Mouse (Mus musculus) A20 (cell line): ENCODE measurements around the gene Padi6.

ENCODE experiments used
- DNase-seq: peaks from one replicate; pipeline ENCODE4 v3.0.0-alpha.2; 2011; ENCODE audit warnings: low read depth, low spot score

Padi6 gene

DNA sequence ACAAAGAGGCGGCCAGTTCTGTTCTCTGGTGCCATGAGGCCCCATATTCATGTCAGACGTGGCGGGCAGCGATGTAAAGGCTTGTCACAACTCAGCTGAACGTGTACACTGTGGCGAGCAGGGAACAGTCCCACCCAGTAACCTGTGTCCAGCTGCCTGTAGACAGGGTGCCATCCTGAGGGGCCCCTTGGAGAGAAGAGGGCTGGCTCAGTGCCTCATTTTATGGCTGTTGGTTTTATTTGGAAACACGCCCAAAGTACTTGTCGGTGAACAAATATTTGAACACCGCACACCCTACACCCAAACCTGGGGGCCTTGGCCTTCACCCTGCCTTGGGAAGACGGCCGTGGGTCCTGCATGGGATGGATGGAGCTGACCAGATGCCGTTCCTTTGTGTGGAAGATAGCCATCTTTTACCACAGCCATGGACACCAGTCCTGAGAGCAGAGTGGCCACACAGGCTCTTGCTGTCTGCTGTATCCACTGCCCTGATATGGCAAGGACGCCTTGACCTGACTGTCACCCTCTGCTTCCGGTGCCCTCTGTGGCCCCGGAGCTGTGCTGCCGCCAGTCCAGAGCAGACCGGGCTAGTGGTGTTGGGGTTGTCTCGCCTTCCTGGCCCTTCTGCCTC lies 34.0 kb downstream of the Padi6 start:
- DNase-seq, result no peak

DNA sequence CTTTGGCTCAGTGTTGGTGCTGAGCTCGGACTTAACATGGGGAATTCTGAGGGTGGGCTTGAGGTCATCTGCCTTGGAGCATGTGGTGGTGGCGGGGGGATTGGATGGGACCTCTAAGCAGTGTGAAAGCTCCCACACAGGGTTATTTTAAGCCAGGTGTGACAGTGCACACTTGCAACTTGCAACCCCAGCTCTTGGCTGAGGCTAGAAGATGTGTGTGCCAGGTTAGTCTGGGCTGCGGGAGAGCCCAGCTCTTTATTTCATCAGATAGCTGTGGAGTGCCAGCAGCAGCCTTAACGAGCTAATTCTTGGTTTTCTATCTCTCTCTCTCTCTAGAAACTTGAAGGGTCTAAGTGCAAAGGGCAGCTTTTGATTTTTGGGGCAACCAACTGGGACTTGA lies 34.8 kb downstream of the Padi6 start:
- DNase-seq, result no peak

DNA sequence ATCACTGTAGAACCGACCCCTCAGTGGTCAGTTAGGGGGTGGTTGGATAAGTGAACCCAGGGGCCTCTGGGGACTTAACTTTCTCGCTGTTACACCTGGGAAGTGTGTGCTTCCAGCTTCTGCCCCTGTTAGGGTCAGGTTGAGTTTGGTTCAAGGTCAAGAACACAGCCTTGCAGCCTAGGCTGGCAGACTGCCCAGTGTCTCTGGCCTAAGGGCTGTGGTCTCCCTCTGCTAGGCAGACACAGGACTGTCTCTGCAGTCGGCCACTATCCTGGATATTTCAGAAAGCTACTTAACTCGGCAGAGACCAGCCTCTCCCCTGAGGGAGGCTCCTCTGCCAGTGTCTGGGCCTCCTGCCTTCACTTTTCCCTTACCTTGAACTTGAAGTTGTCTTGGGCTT lies 38.3 kb downstream of the Padi6 start:
- DNase-seq, result no peak

GRCm38 (mm10) chr4:140703636-140704035 lies 38.8 kb downstream of the Padi6 start:
- DNase-seq, result no peak

DNA sequence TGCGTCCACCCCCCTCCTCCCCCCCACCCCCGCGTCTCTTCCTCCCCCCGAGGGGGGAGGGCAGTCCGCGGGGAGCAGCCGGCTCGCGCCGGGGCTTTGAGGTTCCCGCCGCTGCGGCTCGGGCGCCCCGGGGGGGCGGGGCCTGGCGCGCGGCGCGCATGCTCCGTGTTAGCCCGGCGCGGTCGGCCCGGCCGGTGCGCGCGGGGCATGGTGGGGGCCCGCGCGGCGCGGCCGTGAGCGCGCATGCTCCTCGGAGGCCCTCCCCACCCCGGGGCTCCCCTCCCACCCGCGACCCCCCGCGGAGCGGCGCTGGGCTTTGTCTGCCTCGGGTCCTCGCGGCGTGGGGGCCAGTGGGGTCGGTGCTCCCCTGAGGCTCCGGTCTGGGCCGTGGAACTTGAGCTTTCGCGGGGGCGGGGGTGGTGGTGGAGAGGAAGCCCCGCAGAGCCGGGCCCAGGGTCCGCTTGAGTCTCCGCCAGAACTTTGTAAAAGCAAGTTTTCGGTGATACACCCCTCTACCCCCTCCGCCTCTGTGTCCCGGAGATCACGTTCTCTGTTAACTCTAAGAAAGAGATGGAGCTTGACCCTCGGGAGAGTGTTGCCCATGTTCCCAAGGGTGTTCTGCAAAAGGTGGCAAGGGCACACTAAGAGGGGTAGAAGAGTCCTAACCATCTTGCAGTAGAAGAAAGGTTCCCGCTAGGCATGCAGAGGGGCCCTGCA lies 39.7 kb downstream of the Padi6 start:
- peak; percentile 87 for DNase-seq

- no peak for DNase-seq
Observed at GRCm38 (mm10) chr4:140701716-140702561, 40.5 kb downstream of the Padi6 start.

DNA sequence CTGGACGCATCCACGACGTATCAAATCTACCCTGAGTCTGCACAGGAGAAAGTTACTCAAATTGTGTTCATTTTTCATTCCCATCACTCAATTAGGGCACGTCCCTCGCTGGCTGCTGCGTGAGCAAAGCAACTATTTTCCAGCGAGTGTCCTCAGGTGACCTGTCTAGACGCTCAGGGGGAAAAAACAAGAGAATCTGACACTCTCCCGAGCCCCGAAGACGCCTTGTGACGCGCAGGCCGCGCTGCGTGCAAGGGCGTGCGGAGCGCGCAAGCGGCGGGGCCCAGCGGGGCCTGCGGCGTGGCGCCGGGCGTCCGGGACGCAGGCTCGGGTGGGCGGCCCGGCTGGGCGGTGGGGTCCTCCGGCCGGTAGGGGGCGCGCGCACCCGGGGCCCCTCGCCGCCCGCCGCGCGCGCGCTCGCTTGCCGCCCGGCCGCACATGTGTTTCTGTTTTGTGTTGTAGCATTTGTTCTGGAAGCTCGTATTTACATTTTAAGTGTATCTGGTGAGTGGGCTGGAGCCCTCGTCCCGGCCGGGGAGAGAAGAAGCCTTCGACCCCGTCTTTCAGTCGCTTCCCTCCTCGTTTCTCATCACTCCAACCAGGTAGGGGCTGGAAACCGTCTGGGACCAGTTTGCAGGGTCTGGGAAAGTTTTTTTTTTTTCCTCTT lies 41.3 kb downstream of the Padi6 start:
- DNase-seq, result peak; percentile 88

GRCm38 (mm10) chr4:140700269-140701018 lies 42.0 kb downstream of the Padi6 start, which contains the start of gene Rcc2:
Rcc2 (plus strand) TSS chr4:140700541.
- DNase-seq, result peak; percentile 83

GRCm38 (mm10) chr4:140699441-140700127 lies 42.9 kb downstream of the Padi6 start:
- DNase-seq, result peak; percentile 92

GRCm38 (mm10) chr4:140695675-140696585 lies 46.5 kb downstream of the Padi6 start:
- DNase-seq, result no peak

- no peak for DNase-seq
Observed at GRCm38 (mm10) chr4:140695146-140695545, 47.3 kb downstream of the Padi6 start.

- DNase-seq, result no peak
Observed at GRCm38 (mm10) chr4:140694551-140695060, 47.8 kb downstream of the Padi6 start.

- DNase-seq, result no peak
Observed at GRCm38 (mm10) chr4:140693513-140693912, 48.9 kb downstream of the Padi6 start.

DNA sequence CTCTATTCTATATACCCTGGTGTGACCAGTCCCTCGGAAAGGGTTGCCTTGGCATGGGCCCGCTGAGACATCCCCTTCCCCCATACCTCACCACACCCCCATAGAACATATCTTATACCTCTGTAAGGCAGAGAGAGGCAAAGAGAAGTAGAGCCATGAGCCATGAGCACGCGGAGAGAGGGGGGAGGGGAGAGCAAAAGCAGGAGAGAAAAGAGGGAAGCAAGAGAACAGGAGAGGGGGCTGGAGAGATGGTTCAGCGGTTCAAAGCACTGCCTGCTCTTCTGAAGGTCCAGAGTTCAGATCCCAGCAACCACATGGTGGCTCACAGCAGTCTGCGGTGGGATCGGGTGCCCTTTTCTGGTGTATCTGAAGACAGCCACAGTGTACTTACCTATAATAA lies 51.0 kb downstream of the Padi6 start:
- DNase-seq, result peak; percentile 36

GRCm38 (mm10) chr4:140689873-140690655 lies 52.4 kb downstream of the Padi6 start:
- DNase-seq, result peak; percentile 92

GRCm38 (mm10) chr4:140688826-140689425 lies 53.5 kb downstream of the Padi6 start:
- DNase-seq, result peak; percentile 91

DNA sequence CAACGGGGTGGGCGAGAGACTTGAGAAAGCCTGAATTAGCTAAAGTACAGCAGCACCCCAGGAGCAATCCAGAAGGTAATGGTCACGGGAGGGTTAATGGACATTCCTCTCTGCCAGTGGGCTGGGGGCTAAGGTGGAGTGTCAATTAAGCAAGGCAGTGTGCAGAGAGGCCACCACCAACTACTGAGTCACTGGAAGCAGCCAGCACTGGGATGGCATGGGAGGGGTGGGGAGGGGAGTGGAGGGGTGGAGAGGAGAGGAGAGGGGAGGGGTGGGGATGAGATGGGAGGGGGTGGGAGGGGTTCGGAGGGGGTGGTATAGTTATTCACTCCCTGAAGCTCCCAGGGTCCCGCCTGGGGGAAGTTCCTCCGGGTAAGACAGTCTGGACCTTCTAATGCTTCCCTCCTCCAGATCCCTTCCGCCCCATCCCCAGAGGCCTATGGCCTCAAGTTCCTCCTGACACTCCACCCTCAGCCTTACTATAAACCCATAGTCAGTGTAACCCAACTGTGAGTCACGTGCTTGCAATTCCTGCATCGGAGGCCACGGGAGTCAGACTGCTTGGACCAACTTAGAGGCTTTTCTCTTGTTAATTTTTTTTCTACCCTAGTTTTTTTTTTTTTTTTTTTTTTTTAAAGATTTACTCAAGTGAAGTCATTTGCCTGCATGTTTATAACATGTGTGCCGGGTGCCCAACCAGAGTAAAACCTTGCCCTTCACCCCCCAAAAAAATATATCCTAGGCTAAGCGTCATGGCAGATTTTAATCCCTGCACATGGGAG lies 54.2 kb downstream of the Padi6 start:
- peak; percentile 66 for DNase-seq
